Mouse (Mus musculus): ENCODE measurements around the gene Zfhx3.
A peak's percentile ranks its signal among the peaks of the same experiment; 100 is the strongest.

Gene Zfhx3

GRCm38 (mm10) chr8:108592028-108592724 is 649.7 kb downstream of the Zfhx3 start:
- DNase-seq (ENCODE audit: low spot score in 2 of 2): no peak

- no peak for DNase-seq (ENCODE audit: low spot score in 2 of 2)
Measured at GRCm38 (mm10) chr8:108592990-108593589, 650.6 kb downstream of the Zfhx3 start.

- DNase-seq (ENCODE audit: low spot score in 2 of 2): no peak
Measured at GRCm38 (mm10) chr8:108593891-108594290, 651.4 kb downstream of the Zfhx3 start.

- DNase-seq (ENCODE audit: low spot score in 2 of 2): no peak
Measured at GRCm38 (mm10) chr8:108594361-108595060, 652.1 kb downstream of the Zfhx3 start.

- DNase-seq (ENCODE audit: low spot score in 2 of 2): no peak
Measured at GRCm38 (mm10) chr8:108595061-108595419, 652.6 kb downstream of the Zfhx3 start.

- DNase-seq (ENCODE audit: low spot score in 2 of 2): no peak
Measured at GRCm38 (mm10) chr8:108595721-108596495, 653.5 kb downstream of the Zfhx3 start.

GRCm38 (mm10) chr8:108599003-108599402 is 656.6 kb downstream of the Zfhx3 start:
- DNase-seq (ENCODE audit: low spot score in 2 of 2): no peak

GRCm38 (mm10) chr8:108599558-108599957 is 657.1 kb downstream of the Zfhx3 start:
- DNase-seq (ENCODE audit: low spot score in 2 of 2): no peak

GRCm38 (mm10) chr8:108608678-108609077 is 666.2 kb downstream of the Zfhx3 start:
- no peak for DNase-seq (ENCODE audit: low spot score in 2 of 2)

GRCm38 (mm10) chr8:108609114-108609513 is 666.7 kb downstream of the Zfhx3 start:
- DNase-seq (ENCODE audit: low spot score in 2 of 2): no peak

- DNase-seq (ENCODE audit: low spot score in 2 of 2): no peak
Measured at GRCm38 (mm10) chr8:108611141-108611674, 668.8 kb downstream of the Zfhx3 start.

GRCm38 (mm10) chr8:108611792-108612413 is 669.5 kb downstream of the Zfhx3 start:
- peak in 1 of 2 experiments; percentile 11 for DNase-seq (ENCODE audit: low spot score in 2 of 2)

GRCm38 (mm10) chr8:108612815-108613214 is 670.4 kb downstream of the Zfhx3 start:
- DNase-seq (ENCODE audit: low spot score in 2 of 2): no peak

- no peak for DNase-seq (ENCODE audit: low spot score in 2 of 2)
Measured at GRCm38 (mm10) chr8:108613280-108613679, 670.8 kb downstream of the Zfhx3 start.

- DNase-seq (ENCODE audit: low spot score in 2 of 2): no peak
Measured at GRCm38 (mm10) chr8:108621296-108621695, 678.9 kb downstream of the Zfhx3 start.

- no peak for DNase-seq (ENCODE audit: low spot score in 2 of 2)
Measured at GRCm38 (mm10) chr8:108623660-108624059, 681.2 kb downstream of the Zfhx3 start.

GRCm38 (mm10) chr8:108625571-108626120 is 683.2 kb downstream of the Zfhx3 start:
- DNase-seq (ENCODE audit: low spot score in 2 of 2): no peak

GRCm38 (mm10) chr8:108631069-108631468 is 688.6 kb downstream of the Zfhx3 start:
- DNase-seq (ENCODE audit: low spot score in 2 of 2): no peak

GRCm38 (mm10) chr8:108634282-108634681 is 691.8 kb downstream of the Zfhx3 start:
- no peak for DNase-seq (ENCODE audit: low spot score in 2 of 2)

- no peak for DNase-seq (ENCODE audit: low spot score in 2 of 2)
Measured at GRCm38 (mm10) chr8:108637887-108638286, 695.4 kb downstream of the Zfhx3 start.

- no peak for DNase-seq (ENCODE audit: low spot score in 2 of 2)
Measured at GRCm38 (mm10) chr8:108645660-108646059, 703.2 kb downstream of the Zfhx3 start.

Measured in left cerebral cortex, adult 9 months (tissue).